Mouse (Mus musculus): ENCODE results near the gene Iqschfp. TPM values are rescaled to one million over a fixed set of nuclear protein-coding genes. Genes with fewer than 3 reads are reported as not detected.

Iqschfp gene
- polyA plus RNA-seq, 1 experiment from 2014 or later: 2.5 TPM

DNA sequence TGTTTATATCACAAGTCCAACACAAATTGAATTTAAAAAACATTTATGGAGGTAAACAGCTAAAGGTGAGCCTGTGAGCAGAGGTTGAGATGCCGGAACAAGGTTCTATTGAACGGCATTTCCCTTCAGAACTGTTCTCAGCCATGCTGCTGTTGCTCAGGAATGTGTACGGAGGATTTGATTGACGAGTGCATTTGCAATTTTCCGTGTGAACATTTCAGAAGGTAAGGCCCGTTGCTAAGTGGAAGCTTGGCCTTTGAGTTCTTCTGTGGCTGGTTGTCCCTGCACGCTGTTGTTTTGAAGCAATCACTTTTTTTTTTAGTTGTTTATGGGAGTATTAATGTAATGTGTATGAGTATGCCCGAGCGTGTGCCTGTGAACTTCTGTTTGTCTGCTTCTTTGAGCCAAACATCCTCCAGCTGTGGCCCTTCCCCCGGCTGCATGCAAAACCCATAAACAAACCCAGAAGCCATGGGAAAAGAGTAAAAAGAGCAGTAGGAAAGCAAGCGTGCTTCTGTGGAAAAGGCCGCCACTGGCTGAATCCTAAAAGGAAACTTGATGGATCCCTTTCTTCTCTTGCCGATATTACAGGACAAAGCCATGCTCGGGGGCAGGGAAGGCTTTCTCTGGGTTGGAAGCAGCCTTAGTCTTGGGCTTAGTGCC lies 691.1 kb downstream of the Iqschfp start:
- peak overlapping the region; percentile 87 for H3K27ac ChIP-seq
- H3K9ac ChIP-seq: no peak overlapping the region
- no peaks in the 10 kb centered on the region for H3K27me3 ChIP-seq
- no peaks in the 10 kb centered on the region for H3K36me3 ChIP-seq (replicated peaks)
- 5% methylated on average over 14 of the region's 14 CpGs for WGBS
- no peaks in the 10 kb centered on the region for H3K9me3 ChIP-seq
- peaks cover 57% of the 10 kb centered on the region for H3K4me1 ChIP-seq
- no peak overlapping the region for H3K4me3 ChIP-seq (replicated peaks)
- no peak for ATAC-seq (ENCODE audit: low FRiP score)
- H3K4me2 ChIP-seq: peak overlapping the region; percentile 40

DNA sequence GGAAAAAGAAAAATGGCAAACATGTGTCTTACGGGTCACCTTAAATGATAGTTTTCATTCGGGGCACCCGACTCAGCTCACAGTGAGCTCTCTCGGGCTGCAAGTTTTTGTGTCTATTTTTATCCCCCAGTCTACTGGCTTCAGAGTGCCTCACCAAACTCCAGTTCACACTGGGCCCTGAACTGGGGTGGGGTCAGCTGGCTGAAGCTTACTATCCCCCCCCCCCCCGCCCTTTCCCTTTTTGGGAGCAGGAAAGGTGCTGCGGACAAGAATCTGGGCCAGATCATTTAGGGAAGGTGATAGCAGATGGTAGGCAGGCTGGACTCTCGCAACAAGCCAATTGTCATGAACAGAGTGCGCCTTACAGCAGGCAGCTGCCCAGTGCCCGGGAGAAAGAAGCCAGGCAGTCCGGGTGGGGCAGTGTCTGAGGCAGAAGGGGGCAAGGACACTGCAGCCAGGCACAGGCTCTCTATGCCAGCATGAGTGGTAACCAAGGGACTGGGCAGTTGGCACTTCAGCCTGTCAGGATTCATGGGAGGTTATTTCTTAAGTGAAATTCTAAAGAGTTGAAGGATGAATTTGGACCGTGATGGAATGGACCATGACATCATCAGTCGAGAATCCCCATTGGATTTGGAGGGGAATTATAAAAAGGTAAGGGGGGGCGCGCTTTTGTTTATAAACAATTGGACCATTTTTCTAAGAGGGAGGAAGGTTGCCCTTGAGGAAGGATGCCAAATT lies 691.9 kb downstream of the Iqschfp start:
- H3K9me3 ChIP-seq: no peaks in the 10 kb centered on the region
- H3K4me2 ChIP-seq: peak overlapping the region; percentile 40
- H3K27me3 ChIP-seq: no peaks in the 10 kb centered on the region
- H3K27ac ChIP-seq: peak overlapping the region; percentile 87
- 0 out of 2 replicates have a peak overlapping the region, but pooled peaks have one; percentile 21 for H3K9ac ChIP-seq
- peaks cover 58% of the 10 kb centered on the region for H3K4me1 ChIP-seq
- peak; percentile 62 for ATAC-seq (ENCODE audit: low FRiP score)
- 25% methylated on average over 14 of the region's 14 CpGs for WGBS
- no peaks in the 10 kb centered on the region for H3K36me3 ChIP-seq (replicated peaks)
- H3K4me3 ChIP-seq (replicated peaks): no peak overlapping the region

DNA sequence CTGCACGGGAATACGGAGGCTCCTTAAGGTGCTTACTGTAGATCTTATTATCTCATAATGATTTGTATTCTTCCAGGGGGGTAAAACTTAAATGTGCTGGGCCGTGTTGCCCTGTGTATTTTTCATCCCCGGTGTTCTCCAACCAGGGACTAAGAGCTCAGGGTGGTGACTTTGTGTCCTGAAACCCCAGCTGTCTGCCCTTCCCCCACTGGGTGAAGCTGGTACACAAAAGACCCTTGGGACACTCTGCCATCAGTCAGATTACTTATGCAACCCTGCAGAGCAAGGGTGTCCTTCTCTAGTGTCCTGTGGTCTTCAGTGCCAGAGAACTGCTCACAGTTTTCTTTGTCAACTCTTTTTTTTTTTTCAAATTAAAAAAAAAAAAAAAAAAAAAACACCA lies 693.2 kb downstream of the Iqschfp start:
- Histone ChIP-seq H3K27me3 (no peaks in the 10 kb centered on the region), H3K27ac (no peak overlapping the region), H3K4me2 (no peak overlapping the region), H3K9me3 (no peaks in the 10 kb centered on the region), H3K4me1 (peaks cover 65% of the 10 kb centered on the region), H3K9ac (no peak overlapping the region), H3K4me3 (replicated peaks) (no peak overlapping the region), H3K36me3 (replicated peaks) (no peaks in the 10 kb centered on the region)
- ATAC-seq (ENCODE audit: low FRiP score): no peak
- WGBS: 70% methylated on average over 4 of the region's 4 CpGs

DNA sequence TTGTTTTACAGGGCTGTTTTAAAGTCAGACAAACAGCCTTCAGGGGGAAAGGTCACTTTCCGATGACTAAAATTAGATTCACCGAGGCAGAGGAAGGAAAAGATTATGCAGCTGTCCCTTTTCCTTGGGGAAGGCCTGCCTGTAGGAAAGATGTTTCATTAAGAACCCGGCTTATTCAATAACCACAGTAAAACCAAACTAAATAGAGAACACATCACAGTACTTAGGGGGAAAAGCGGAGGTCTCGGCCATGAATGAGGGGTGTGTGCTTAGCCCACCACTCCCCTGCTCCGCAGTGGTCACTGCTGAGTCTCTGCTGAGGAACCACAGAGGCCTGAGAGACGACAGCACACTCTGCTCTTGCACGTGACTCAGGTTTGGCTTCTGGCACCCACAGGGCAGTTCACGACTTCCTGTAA lies 694.6 kb downstream of the Iqschfp start:
- Histone ChIP-seq H3K4me3 (replicated peaks) (no peak overlapping the region), H3K4me1 (peaks cover 73% of the 10 kb centered on the region)

DNA sequence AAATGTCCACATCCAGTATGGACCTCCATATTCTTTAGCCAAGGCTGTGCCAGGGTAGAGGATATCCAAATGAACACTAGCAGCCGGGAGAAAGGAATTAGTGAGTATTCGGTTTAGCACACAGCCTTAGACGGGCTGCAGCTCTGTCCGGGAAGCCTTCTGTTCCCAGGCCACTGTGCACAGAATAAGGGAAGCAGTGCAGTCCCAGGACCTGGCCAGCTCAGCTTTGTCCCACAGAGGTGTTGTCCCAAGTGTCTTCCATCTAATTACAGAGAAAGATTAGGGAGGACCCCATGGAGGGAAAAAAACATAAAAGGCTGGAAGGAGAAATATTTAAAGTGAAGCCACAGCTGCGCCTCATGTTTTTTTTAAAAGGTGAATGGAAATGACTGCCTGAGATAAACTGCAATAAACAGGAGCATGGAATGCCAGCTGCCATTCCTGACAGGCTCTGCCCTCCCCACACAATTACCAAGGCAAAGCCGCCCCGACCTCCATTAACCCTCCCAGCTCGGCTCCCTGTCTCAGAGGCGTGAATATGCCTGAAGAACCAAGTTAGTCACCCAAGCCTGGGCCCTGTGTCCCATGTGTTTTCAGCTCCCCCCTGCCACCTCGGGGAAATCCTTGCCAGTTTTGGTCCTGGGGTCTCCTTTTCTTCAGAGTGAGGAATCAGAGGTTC lies 695.7 kb downstream of the Iqschfp start:
- Histone ChIP-seq H3K4me2 (no peak overlapping the region), H3K36me3 (replicated peaks) (no peaks in the 10 kb centered on the region), H3K4me3 (replicated peaks) (no peak overlapping the region), H3K4me1 (peaks cover 69% of the 10 kb centered on the region), H3K27me3 (no peaks in the 10 kb centered on the region), H3K27ac (peak overlapping the region; percentile 83), H3K9me3 (no peaks in the 10 kb centered on the region), H3K9ac (no peak overlapping the region)
- ATAC-seq (ENCODE audit: low FRiP score): peak; percentile 67
- WGBS: 37% methylated on average over 10 of the region's 10 CpGs

More for the DNA sequence above, 694.6 kb downstream of the Iqschfp start:
- no peaks in the 10 kb centered on the region for H3K27me3 ChIP-seq
- H3K36me3 ChIP-seq (replicated peaks): no peaks in the 10 kb centered on the region
- no peaks in the 10 kb centered on the region for H3K9me3 ChIP-seq
- ATAC-seq (ENCODE audit: low FRiP score): no peak
- peak overlapping the region; percentile 33; the same call in 1 of the 2 replicates for H3K9ac ChIP-seq
- peak overlapping the region; percentile 83 for H3K27ac ChIP-seq
- no peak overlapping the region for H3K4me2 ChIP-seq
- WGBS: 57% methylated on average over 9 of the region's 9 CpGs

DNA sequence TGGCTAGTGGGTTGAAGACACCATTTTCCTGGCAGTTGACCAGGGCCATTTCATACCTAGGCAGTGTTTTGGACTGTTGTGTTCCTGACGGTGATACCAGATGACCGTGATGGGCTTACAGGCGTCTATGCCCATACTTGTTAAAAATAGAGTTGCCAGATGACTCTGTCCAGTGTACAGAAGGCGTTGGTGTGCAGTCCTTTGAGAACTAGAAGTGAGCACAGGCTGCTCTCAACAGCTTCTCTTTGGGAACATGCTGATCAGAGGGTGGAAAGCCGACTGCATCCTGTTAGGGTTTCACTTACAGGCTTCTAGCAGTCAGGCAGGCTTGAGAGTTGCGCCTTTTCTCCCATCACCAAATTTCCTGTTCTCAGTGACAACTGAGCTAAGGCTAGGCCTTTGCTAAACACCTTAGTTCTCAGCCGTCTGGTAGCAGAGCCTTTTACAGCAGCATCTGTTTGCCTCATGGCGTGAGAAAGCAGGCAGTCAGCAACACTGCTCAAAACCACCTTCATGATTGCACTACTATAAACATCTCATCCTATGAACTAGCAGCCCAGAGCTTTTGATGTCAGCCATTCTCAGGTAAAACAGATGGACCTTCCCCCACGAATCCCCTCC lies 697.3 kb downstream of the Iqschfp start:
- Histone ChIP-seq H3K36me3 (replicated peaks) (no peaks in the 10 kb centered on the region), H3K9ac (no peak overlapping the region), H3K4me2 (no peak overlapping the region), H3K4me3 (replicated peaks) (no peak overlapping the region), H3K27me3 (no peaks in the 10 kb centered on the region), H3K27ac (no peak overlapping the region), H3K4me1 (peaks cover 60% of the 10 kb centered on the region), H3K9me3 (no peaks in the 10 kb centered on the region)
- WGBS: 88% methylated on average over 9 of the region's 9 CpGs
- no peak for ATAC-seq (ENCODE audit: low FRiP score)

DNA sequence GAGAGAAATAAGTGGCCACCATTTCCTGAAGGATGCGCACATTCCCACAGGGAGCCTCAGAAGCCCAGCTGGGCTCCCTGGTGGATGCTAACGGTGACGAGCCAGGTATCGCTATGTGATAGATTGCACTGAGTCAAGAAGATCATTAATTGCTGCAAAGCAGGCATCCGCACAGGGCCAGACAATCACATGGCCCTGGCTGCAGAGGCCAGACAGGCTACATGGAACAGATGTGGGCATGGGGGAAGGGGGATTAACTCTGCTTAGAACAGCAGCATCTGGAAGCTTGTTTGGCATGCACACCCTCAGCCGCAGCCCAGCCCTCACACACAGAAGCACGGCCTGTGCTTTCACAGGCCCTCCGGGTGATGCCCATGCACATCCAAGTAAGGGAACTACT lies 698.4 kb downstream of the Iqschfp start:
- 69% methylated on average over 8 of the region's 8 CpGs for WGBS
- no peak overlapping the region for H3K4me3 ChIP-seq (replicated peaks)
- H3K27ac ChIP-seq: no peak overlapping the region
- H3K9me3 ChIP-seq: no peaks in the 10 kb centered on the region
- ATAC-seq (ENCODE audit: low FRiP score): no peak
- H3K9ac ChIP-seq: no peak overlapping the region
- H3K36me3 ChIP-seq (replicated peaks): no peaks in the 10 kb centered on the region
- peaks cover 52% of the 10 kb centered on the region for H3K4me1 ChIP-seq
- no peaks in the 10 kb centered on the region for H3K27me3 ChIP-seq
- H3K4me2 ChIP-seq: no peak overlapping the region

DNA sequence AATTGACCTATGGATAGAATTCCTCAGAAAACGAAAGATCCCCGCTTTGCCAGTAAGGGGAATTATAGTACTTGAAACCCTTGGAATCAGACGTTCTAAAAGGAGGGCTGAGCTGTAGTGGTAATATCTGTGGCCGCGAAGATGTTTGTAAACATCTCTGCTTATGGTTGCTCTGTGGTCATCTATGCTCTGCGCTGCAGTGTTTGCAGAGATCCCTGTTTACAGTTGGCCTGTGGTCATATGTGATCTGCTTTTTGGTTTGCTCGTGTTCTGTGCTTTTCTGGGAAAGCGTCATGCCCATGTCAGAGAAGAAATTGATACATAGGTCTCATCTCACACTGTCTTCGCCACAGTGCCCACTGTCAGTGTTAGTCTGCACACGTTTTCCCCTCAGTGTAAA lies 700.5 kb downstream of the Iqschfp start:
- H3K9ac ChIP-seq: no peak overlapping the region
- peaks cover 34% of the 10 kb centered on the region for H3K4me1 ChIP-seq
- no peak overlapping the region for H3K4me3 ChIP-seq (replicated peaks)
- H3K36me3 ChIP-seq (replicated peaks): peaks cover 5% of the 10 kb centered on the region; the same call in 1 of the 2 replicates
- H3K27ac ChIP-seq: no peak overlapping the region
- ATAC-seq (ENCODE audit: low FRiP score): no peak
- H3K9me3 ChIP-seq: no peaks in the 10 kb centered on the region
- H3K4me2 ChIP-seq: no peak overlapping the region
- 89% methylated on average over 10 of the region's 10 CpGs for WGBS
- H3K27me3 ChIP-seq: no peaks in the 10 kb centered on the region

DNA sequence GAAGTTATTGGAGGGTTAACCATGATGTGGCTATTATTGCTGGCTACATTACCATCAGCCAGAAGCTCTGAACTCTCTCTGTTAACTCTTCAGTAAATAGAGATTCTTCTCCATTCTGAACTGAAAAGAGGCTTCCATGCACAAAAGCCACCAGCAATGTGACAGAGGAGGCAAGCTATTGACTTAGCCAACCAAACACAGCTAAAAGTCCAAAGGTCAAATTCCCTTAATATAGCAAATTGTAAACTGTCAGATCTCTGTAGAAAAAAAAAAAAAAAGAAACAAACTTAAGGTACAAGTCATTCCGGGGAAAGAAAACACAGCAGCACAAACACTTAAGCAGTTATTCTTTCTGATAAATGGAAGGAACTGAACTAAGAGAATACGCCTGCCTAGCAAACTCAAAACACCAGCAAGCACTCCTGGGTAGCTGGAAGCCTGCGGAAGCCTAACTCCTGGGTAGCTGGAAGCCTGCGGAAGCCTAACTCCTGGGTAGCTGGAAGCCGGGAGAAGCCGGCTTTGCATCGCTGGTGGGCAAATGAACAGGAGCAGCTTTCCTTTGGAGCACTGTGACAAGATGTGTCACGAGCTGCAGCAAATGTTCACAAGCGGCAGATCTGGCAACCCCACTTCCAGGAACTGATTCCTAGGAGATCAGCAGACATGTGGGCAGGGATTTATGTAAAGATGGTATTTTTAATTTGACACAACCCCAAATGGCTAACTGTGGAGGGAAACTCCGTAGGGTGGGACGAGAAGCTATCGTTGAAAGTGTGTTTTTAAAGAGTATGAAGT lies 701.2 kb downstream of the Iqschfp start:
- no peak for ATAC-seq (ENCODE audit: low FRiP score)
- peaks cover 27% of the 10 kb centered on the region for H3K4me1 ChIP-seq
- peaks cover 5% of the 10 kb centered on the region; the same call in 1 of the 2 replicates for H3K36me3 ChIP-seq (replicated peaks)
- no peak overlapping the region for H3K4me2 ChIP-seq
- 78% methylated on average over 12 of the region's 12 CpGs for whole genome bisulfite sequencing
- H3K4me3 ChIP-seq (replicated peaks): no peak overlapping the region
- H3K9me3 ChIP-seq: no peaks in the 10 kb centered on the region
- no peaks in the 10 kb centered on the region for H3K27me3 ChIP-seq
- no peak overlapping the region for H3K27ac ChIP-seq
- no peak overlapping the region for H3K9ac ChIP-seq

DNA sequence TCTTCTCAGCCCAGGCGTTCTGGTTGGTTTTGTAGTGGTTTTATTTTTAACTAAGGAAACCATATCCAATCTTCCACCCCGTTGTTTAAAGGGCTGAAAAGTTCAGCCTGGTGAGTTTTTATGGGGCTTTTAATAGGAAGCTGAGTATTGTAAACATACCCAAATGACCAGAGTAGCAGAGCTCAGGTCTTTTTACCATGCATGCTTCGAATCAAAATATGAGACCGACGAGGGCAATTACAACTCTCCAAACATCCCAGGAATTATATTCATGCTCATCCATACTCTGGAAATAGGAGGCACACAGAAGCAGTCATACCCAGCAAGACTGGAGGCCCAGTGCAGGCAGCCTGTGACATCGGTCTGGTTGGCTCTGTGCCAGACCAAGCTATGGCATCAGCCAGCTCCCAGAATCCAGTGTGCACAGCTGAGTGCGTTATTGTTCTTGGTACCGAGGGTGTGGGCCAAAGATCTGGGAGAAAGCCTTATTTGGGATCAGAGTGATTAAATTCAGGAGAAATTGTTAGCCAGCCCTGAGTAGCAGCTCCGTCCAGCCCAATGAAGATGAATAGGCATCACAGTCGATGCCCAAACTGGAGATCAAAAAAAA lies 703.4 kb downstream of the Iqschfp start:
- no peak for ATAC-seq (ENCODE audit: low FRiP score)
- Histone ChIP-seq H3K4me2 (no peak overlapping the region), H3K4me1 (peaks cover 17% of the 10 kb centered on the region), H3K4me3 (replicated peaks) (no peak overlapping the region), H3K9me3 (no peaks in the 10 kb centered on the region), H3K36me3 (replicated peaks) (peaks cover 5% of the 10 kb centered on the region; the same call in 1 of the 2 replicates), H3K27me3 (no peaks in the 10 kb centered on the region), H3K9ac (no peak overlapping the region), H3K27ac (no peak overlapping the region)
- WGBS: 72% methylated on average over 10 of the region's 10 CpGs

DNA sequence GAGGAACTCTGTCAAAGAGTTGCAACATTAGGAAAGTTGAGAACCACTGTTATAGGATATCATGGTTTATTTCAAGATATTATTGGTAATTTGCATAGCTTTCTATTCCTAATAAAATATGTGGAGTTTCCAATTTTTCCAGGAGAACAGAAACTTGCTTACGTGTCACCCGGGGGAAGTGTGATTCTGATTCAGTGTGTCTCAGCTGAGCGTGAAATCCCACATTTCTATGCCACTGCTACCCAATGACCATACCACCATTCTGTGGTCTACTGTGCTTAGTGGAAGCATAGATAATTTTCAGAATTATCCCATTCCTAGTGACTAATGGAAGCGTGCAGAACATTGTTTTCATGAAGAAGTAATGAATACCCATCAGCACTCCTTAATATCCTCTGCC lies 704.9 kb downstream of the Iqschfp start:
- no peaks in the 10 kb centered on the region for H3K27me3 ChIP-seq
- no peak for ATAC-seq (ENCODE audit: low FRiP score)
- no peak overlapping the region for H3K27ac ChIP-seq
- H3K9ac ChIP-seq: no peak overlapping the region
- H3K36me3 ChIP-seq (replicated peaks): peaks cover 5% of the 10 kb centered on the region; the same call in 1 of the 2 replicates
- 93% methylated on average over 4 of the region's 4 CpGs for WGBS
- H3K9me3 ChIP-seq: no peaks in the 10 kb centered on the region
- no peak overlapping the region for H3K4me3 ChIP-seq (replicated peaks)
- peaks cover 12% of the 10 kb centered on the region for H3K4me1 ChIP-seq
- H3K4me2 ChIP-seq: no peak overlapping the region
